Mouse (Mus musculus) c-Kit-negative CD71-positive TER-119-positive erythroid progenitor cells, embryonic 14.5 days (primary cell): ENCODE data around the gene Syt1.

Experiments
- DNase-seq: peaks from one replicate; pipeline ENCODE4 v3.0.0-alpha.2; 2013; ENCODE audit warnings: low read depth, low spot score

Syt1 gene

DNA sequence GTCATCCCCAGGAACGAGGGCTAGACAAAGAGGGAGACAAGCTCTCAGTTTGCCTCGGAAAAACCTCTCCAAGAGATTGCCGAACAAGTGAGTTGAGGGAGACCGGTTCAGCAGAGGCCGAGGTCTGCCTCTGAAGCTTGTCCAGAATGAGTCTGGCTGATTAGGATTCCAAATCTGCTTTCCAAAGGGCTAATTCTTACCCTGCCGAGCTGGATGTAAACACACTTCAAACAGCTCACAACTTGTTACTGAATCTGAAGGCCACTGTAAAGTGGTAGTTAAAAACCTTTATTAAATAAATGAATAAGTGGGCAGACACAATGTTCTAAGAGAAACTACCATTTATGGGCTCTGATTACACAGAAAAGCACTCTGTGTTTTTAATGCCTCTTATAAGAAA is 491.6 kb downstream of the Syt1 start:
- DNase-seq: no peak

DNA sequence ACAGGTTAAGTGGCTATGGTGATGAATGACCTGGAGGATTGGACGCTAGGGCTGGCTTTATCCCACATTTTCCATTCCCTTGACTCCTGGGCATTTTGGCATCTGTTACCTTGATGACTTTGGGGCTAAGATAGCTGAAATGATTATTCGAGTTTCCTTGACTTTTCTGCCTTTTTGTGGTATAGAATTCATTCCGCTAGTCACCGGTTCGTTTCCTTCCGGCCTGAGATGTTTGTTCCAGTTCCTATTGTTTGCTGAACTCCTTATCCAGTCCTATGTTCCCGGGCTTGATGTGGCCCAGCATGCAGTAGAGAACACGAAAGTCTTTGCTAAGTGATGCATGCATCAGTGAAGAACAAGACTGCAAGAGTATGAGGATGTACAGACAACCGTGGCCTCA is 493.7 kb downstream of the Syt1 start:
- DNase-seq: no peak

- no peak for DNase-seq
Observed at GRCm38 (mm10) chr10:108514671-108515070, 496.1 kb downstream of the Syt1 start.

- DNase-seq: no peak
Observed at GRCm38 (mm10) chr10:108509579-108509978, 501.2 kb downstream of the Syt1 start.

DNA sequence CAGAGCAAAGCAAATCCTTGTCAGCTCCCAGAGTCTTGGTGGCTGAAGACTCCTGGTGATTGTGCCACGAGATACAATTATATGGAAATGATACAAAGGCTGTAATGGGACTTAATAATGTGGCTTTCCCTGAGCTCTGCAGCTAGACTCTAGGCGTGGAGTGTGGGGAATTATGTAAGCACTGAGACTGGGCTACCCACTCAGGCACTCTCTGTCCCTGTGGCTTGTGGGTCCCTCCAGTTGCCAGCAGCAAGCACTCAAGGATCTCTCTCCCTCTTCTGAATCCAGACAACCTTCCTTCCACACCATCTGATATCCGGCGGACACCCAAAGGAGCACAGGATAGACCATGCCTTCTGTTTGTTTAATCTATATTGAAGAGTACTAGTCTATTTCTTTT is 503.9 kb downstream of the Syt1 start:
- DNase-seq: no peak

GRCm38 (mm10) chr10:108504925-108505324 is 505.9 kb downstream of the Syt1 start:
- DNase-seq: no peak

GRCm38 (mm10) chr10:108504128-108504870 is 506.5 kb downstream of the Syt1 start:
- no peak for DNase-seq

GRCm38 (mm10) chr10:108490231-108490630 is 520.6 kb downstream of the Syt1 start:
- DNase-seq: no peak

GRCm38 (mm10) chr10:108483991-108484390 is 526.8 kb downstream of the Syt1 start:
- DNase-seq: no peak

- no peak for DNase-seq
Observed at GRCm38 (mm10) chr10:108480146-108480850, 530.5 kb downstream of the Syt1 start.

DNA sequence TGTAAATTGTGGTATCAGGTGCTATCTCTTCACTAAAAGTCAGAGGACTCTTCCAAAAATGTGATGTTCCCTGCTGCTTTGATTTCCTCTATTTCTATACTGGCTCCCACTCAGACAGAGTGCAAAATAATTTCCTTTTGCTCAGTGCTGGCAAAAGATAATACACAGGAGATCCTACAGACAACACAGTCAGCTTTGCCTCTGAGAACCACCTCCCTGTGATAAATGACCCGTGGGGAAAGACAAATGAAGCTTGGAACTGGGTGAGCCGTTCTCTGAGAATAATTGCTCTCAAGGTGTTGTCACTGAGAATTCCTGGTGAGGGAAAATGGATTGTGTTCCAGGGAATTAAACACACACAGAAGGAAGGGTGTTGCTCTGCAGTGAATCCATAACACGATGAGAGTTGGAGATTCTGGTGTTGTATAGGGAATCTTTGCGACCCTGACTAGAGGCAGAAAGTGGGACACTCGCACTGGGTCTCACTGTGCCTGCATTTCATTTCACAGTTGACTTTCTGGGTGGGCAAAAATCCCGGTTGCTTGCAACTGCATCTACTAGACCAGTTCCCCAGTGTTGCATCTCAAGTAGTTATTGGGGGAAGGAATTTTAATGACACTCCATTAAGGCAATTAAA is 540.3 kb downstream of the Syt1 start:
- no peak for DNase-seq

- no peak for DNase-seq
Observed at GRCm38 (mm10) chr10:108466539-108466938, 544.2 kb downstream of the Syt1 start.

GRCm38 (mm10) chr10:108461862-108462261 is 548.9 kb downstream of the Syt1 start:
- DNase-seq: no peak

DNA sequence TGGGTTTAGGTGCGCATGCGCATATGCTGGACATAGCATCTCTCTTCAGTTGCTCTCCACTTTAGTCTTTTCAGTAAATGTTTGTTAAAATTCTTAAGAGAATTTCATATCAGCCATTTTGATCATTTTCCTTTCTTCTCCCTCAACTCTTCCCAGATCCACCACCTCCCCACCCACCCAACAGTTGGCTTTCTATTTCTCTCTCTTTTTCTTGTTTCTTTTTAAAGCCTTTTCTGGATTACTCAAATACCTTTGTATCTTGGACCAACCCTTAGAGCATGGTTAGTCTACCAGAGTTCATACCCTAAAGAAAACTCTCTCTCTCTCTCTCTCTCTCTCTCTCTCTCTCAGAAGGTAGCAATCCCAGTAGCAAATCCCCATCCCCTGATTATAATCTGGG is 553.7 kb downstream of the Syt1 start:
- no peak for DNase-seq

DNA sequence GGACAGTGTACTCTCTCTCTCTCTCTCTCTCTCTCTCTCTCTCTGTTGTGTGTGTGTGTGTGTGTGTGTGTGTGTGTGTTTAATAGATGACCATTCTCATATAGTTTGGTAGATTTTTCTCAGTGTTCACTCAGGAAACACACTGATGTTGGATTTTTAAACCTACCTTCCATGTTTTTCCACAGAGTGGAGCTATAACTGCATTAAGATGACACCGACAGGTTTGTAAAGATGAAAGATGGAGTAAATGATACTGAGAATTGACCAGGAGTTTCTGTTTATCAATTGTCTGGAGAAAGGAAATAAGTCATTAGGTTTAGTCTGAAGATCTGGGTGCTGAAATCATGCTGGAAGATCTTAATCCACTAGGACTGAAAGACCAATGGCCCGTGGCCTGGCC is 554.9 kb downstream of the Syt1 start:
- no peak for DNase-seq

DNA sequence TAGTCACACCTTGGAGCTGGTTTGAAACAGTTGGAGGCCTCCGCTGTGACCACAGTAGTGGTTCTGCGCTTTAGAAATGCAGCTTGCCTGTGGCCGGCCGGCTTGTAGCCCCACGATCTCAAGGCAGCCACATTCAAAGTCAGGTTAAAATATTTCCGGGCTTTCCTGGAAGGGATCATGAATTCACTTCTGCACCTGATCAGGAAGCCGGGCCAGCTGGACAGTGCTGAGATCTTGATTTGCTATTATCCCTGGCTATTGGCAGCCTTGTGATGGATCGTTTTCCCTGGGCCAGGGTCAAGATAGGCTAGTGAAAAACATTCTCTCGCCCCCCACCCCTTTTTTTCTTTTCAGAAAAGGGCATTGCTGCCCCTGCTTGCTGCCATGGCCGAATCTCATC is 555.6 kb downstream of the Syt1 start:
- DNase-seq: no peak

DNA sequence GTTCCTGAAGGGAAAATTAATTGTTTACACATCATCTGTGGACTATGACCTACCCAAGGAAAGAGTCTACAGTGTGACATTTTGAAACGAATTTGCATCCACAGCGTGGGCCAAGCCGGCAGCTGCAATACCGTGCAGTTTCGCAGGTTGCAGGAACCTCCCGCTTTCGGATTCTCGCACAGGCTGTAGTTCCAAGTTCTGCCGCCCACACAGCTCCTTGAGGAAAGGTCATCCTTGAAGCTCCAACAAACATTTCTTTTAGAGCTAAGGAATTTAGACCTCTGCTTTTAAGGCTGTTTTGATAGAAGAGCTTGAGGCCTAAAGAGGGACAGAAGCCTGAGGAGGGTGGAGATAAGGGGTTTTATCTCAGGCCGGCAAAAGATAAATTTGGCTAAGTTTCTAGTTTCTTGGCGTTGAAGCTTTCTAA is 556.1 kb downstream of the Syt1 start:
- DNase-seq: no peak

DNA sequence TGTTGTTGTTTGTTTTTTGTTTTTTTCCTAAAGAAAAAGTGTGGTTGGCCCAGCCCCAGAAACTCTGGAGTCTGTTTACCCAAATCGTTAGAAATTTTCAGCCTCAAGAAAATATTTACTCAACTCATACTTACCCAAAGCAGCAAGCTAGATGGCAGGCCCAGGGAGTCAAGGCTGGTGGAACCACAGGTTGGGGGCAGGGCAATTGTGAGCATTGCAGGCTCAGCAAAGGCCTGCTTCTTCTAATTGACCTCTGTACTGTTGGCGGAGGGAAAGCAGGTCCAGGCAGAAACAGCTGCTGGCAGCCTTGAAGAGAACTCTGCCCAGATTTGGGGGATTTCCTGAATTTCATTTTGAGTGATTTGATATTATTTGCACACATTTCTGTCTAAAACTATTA is 557.2 kb downstream of the Syt1 start:
- no peak for DNase-seq

- no peak for DNase-seq
Observed at GRCm38 (mm10) chr10:108452421-108452820, 558.4 kb downstream of the Syt1 start.

GRCm38 (mm10) chr10:108451516-108451915 is 559.3 kb downstream of the Syt1 start:
- no peak for DNase-seq

- DNase-seq: no peak
Observed at GRCm38 (mm10) chr10:108450401-108450800, 560.4 kb downstream of the Syt1 start.

- DNase-seq: no peak
Observed at GRCm38 (mm10) chr10:108448421-108448820, 562.4 kb downstream of the Syt1 start.
